Mouse (Mus musculus): ENCODE data around the gene Nos1ap. TPM values are rescaled to one million over a fixed set of nuclear protein-coding genes. Genes with fewer than 3 reads are reported as not detected.

The Nos1ap gene
- polyA plus RNA-seq, 1 experiment from 2014 or later: 6.0 TPM

DNA sequence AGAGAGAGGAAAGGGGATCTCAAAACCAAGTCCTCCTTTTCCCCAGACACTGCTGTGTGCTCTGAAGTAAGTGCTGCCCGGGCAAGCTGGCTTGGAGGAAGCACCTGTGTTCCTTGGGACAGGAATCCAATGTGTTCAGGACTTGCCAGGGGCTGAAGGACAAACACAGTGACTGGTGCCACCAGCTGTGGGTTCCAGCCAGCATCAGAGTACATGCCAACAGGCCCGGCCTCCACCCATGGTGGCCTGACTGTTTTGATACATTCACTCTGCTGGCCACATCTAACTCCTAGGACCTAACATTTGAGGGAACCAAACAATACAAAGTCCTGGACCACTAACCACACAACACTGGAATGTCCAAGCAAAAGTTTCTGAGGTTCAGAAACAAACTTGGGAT lies 194.6 kb downstream of the Nos1ap start:
- 65% methylated on average over 2 of the region's 2 CpGs for WGBS (ENCODE audit: insufficient replicate concordance)
- Histone ChIP-seq H3K27me3 (ENCODE audit: insufficient read depth, low read length) (no peaks in the 10 kb centered on the region), H3K4me3 (ENCODE audit: low read depth, low read length) (no peak overlapping the region), H3K4me2 (ENCODE audit: low read depth, low read length) (no peak overlapping the region), H3K4me1 (ENCODE audit: insufficient read depth) (peaks cover 10% of the 10 kb centered on the region), H3K9me3 (ENCODE audit: low read length) (no peaks in the 10 kb centered on the region), H3K27ac (ENCODE audit: low read depth) (no peak overlapping the region), H3K9ac (replicated peaks) (no peak overlapping the region), H3K36me3 (replicated peaks; ENCODE audit: insufficient read depth, low read length) (no peaks in the 10 kb centered on the region)
- no peak for ATAC-seq
- no peak for TF ChIP-seq EP300 (IDR thresholded peaks at IDR 0.05; ENCODE audit: low read depth)
- no peak for TF ChIP-seq CTCF (IDR thresholded peaks at IDR 0.05; ENCODE audit: low read depth)
- no peak for DNase-seq

DNA sequence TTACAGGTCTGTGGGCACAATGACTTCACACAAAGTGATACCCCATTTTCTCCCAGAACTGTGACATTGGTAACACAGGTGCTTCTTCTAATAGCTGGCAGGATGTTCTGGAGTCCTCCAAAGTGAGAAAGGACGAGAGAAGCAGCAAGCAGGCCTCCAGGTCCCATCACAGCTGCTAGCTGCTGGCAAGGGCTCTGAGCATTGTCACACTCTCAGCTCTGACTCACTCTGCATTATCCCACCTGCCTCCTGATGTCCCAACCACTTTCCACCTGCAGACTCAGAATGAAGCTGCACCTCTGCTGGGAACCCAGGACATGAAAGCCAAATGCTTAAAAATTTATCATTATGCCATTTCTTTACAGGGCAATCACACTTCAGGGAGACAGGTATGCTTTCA lies 195.0 kb downstream of the Nos1ap start:
- Histone ChIP-seq H3K36me3 (replicated peaks; ENCODE audit: insufficient read depth, low read length) (no peaks in the 10 kb centered on the region), H3K4me2 (ENCODE audit: low read depth, low read length) (no peak overlapping the region), H3K4me1 (ENCODE audit: insufficient read depth) (peaks cover 10% of the 10 kb centered on the region), H3K4me3 (ENCODE audit: low read depth, low read length) (no peak overlapping the region), H3K27me3 (ENCODE audit: insufficient read depth, low read length) (no peaks in the 10 kb centered on the region), H3K9ac (replicated peaks) (no peak overlapping the region), H3K27ac (ENCODE audit: low read depth) (no peak overlapping the region), H3K9me3 (ENCODE audit: low read length) (no peaks in the 10 kb centered on the region)
- 61% methylated on average over 1 of the region's 1 CpGs for WGBS (ENCODE audit: insufficient replicate concordance)
- ATAC-seq (no peak), DNase-seq (no peak)
- TF ChIP-seq EP300 (IDR thresholded peaks at IDR 0.05; ENCODE audit: low read depth): no peak
- no peak for TF ChIP-seq CTCF (IDR thresholded peaks at IDR 0.05; ENCODE audit: low read depth)

DNA sequence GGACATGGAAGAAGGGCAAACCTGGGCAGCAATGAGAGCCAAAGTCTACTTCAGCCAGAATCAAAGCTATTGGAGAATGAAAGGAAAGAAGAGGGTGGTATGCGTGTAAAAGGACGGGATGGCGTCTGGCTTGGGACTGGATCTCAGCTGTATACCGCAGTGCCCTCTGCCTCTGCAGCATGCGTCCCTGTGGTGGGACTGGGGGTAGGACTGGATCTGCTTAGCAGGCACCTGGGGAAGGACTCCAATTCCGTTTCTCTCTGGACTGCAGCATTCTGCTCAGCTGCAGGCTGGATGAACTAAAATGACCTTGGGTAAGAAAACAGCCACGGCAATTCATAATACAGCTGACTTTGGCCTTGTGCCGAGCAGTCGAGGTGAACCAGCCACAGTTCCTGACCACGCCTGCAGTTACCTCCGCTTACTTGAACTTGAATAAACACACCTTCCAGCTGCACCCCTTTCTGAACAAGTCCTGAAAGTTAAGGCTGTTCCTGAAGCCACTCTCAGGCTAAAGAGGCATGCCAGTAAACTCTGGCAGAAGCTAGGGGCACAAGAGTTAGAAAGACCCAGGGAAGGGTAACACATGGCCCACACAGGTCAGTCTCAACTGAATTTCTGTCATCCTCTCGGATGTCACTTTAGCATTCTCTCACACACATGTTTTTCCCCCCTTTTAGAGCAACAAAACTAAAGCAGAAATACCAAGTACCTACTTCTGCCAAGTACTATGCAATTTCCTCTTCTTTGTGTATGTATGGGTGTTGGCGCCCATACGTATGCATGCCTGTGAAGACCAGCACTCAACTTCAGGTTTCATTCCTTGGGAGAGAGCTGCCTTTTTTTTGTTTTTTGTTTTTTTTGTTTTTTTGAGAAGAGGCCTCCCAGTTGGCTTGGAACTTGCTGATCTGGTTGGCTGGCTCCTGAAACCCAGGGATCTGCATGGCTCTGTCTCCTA lies 196.6 kb downstream of the Nos1ap start:
- Histone ChIP-seq H3K36me3 (replicated peaks; ENCODE audit: insufficient read depth, low read length) (no peaks in the 10 kb centered on the region), H3K27me3 (ENCODE audit: insufficient read depth, low read length) (no peaks in the 10 kb centered on the region), H3K4me3 (ENCODE audit: low read depth, low read length) (no peak overlapping the region), H3K27ac (ENCODE audit: low read depth) (no peak overlapping the region), H3K9ac (replicated peaks) (no peak overlapping the region), H3K9me3 (ENCODE audit: low read length) (no peaks in the 10 kb centered on the region), H3K4me1 (ENCODE audit: insufficient read depth) (peaks cover 10% of the 10 kb centered on the region), H3K4me2 (ENCODE audit: low read depth, low read length) (peak overlapping the region; percentile 26; the same call in 1 of the 2 replicates)
- 63% methylated on average over 14 of the region's 14 CpGs for WGBS (ENCODE audit: insufficient replicate concordance)
- TF ChIP-seq EP300 (IDR thresholded peaks at IDR 0.05; ENCODE audit: low read depth) (no peak), CTCF (IDR thresholded peaks at IDR 0.05; ENCODE audit: low read depth) (no peak)
- ATAC-seq (peak; percentile 45; the same call in 1 of the 2 replicates), DNase-seq (peak; percentile 60)

DNA sequence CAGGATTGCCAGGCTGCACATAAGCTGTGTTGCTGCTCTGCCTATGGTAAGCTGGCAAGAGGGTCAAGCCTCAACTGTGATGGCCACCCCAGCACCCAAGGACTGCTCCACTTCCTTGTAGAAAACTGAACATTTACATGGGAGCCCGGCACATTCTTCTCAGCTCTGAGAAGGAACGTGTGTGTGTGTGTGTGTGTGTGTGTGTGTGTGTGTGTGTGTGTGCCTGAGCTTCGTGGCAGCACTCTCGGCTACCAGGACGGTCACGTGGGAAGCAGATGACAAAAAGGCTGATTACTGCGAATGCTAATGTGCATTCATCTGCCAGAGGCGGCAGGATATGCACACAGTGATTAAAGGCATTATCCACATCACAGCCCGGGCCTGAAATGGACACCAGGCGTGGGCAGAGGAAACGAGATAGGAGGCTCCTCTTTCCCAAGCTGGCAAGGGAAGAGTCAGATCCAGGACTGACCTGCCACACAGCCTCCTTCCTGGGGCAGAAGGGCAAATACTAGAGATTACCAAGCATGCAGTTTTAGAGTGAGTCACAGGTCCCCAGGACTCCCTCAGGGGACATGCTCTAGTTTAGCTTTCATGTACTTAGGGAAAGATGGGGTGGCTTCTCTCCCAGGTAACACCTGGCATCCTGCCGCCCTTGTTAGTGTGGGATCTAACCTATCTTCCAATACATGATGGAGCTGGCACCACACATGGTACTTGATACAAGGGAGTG lies 202.3 kb downstream of the Nos1ap start:
- WGBS (ENCODE audit: insufficient replicate concordance): 60% methylated on average over 12 of the region's 12 CpGs
- H3K4me3 ChIP-seq (ENCODE audit: low read depth, low read length): no peak overlapping the region
- TF ChIP-seq EP300 (IDR thresholded peaks at IDR 0.05; ENCODE audit: low read depth): no peak
- no peak for TF ChIP-seq CTCF (IDR thresholded peaks at IDR 0.05; ENCODE audit: low read depth)
- no peak overlapping the region for H3K4me2 ChIP-seq (ENCODE audit: low read depth, low read length)
- no peak for DNase-seq
- H3K36me3 ChIP-seq (replicated peaks; ENCODE audit: insufficient read depth, low read length): no peaks in the 10 kb centered on the region
- H3K27ac ChIP-seq (ENCODE audit: low read depth): no peak overlapping the region
- ATAC-seq: peak; percentile 25; the same call in 1 of the 2 replicates
- H3K27me3 ChIP-seq (ENCODE audit: insufficient read depth, low read length): no peaks in the 10 kb centered on the region
- H3K4me1 ChIP-seq (ENCODE audit: insufficient read depth): no peaks in the 10 kb centered on the region
- no peaks in the 10 kb centered on the region for H3K9me3 ChIP-seq (ENCODE audit: low read length)
- no peak overlapping the region for H3K9ac ChIP-seq (replicated peaks)

DNA sequence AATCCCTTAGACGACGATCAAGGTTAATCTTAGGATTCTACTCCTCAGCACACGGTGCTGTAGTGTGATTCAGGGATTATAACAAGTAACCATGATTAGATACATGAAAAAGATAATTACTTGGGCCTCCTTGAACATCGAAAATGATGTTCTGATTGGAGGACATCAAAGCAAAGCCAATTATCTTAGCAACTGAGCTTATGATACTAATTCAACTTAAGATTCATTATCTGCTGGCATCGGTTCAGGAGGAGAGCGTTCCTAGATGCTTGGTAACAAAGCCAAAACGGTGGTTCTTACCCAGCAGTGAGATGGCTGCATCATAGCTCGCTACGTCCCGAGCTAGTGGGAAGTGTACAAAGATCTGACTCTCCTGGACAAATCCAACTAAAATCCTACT lies 204.2 kb downstream of the Nos1ap start:
- Histone ChIP-seq H3K9me3 (ENCODE audit: low read length) (no peaks in the 10 kb centered on the region), H3K9ac (replicated peaks) (no peak overlapping the region), H3K4me1 (ENCODE audit: insufficient read depth) (no peaks in the 10 kb centered on the region), H3K4me3 (ENCODE audit: low read depth, low read length) (no peak overlapping the region), H3K4me2 (ENCODE audit: low read depth, low read length) (no peak overlapping the region), H3K36me3 (replicated peaks; ENCODE audit: insufficient read depth, low read length) (no peaks in the 10 kb centered on the region), H3K27ac (ENCODE audit: low read depth) (no peak overlapping the region), H3K27me3 (ENCODE audit: insufficient read depth, low read length) (no peaks in the 10 kb centered on the region)
- WGBS (ENCODE audit: insufficient replicate concordance): 84% methylated on average over 10 of the region's 10 CpGs
- TF ChIP-seq EP300 (IDR thresholded peaks at IDR 0.05; ENCODE audit: low read depth) (no peak), CTCF (IDR thresholded peaks at IDR 0.05; ENCODE audit: low read depth) (no peak)
- ATAC-seq: no peak
- DNase-seq: no peak

DNA sequence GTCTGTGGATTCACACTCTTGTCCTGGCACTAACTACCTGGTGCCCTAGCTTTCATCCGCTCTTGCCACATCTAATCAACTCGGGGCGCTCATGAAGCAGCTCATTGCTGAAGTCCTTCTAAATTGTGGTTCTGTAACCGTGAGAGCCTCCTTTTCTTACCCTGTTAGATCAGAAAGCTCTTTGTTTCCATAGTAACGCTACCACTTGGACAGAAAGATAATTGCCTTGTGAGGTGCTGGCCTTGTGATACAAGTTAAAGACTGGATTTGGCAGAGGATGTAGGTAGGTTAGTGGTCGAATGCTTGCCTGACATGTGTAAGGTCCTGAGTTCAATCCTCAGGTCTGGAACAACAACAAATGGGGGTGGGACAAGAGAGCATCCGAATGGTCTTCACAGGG lies 206.1 kb downstream of the Nos1ap start:
- no peak for ATAC-seq
- no peak overlapping the region for H3K27ac ChIP-seq (ENCODE audit: low read depth)
- H3K9ac ChIP-seq (replicated peaks): no peak overlapping the region
- WGBS (ENCODE audit: insufficient replicate concordance): 78% methylated on average over 7 of the region's 7 CpGs
- H3K4me1 ChIP-seq (ENCODE audit: insufficient read depth): no peaks in the 10 kb centered on the region
- no peaks in the 10 kb centered on the region for H3K27me3 ChIP-seq (ENCODE audit: insufficient read depth, low read length)
- no peaks in the 10 kb centered on the region for H3K36me3 ChIP-seq (replicated peaks; ENCODE audit: insufficient read depth, low read length)
- H3K9me3 ChIP-seq (ENCODE audit: low read length): no peaks in the 10 kb centered on the region
- no peak overlapping the region for H3K4me2 ChIP-seq (ENCODE audit: low read depth, low read length)
- no peak for DNase-seq
- TF ChIP-seq CTCF (IDR thresholded peaks at IDR 0.05; ENCODE audit: low read depth) (no peak), EP300 (IDR thresholded peaks at IDR 0.05; ENCODE audit: low read depth) (no peak)
- H3K4me3 ChIP-seq (ENCODE audit: low read depth, low read length): no peak overlapping the region

Data from liver, postnatal 0 days (tissue).